Mouse (Mus musculus) limb, embryonic 14.5 days (tissue): ENCODE data around the gene Lcmt1. TPM values are rescaled to one million over a fixed set of nuclear protein-coding genes. Genes with fewer than 3 reads are reported as not detected.

ENCODE experiments used
- ATAC-seq: fragments of 200-750 bp; cut with Nextera tagmentation; 2 replicates; pipeline ENCODE4 v1.8.0; 2017; ENCODE audit warnings: low read depth, moderate number of reproducible peaks, moderate TSS enrichment; ENCODE audit not compliant: low FRiP score
- DNase-seq: peaks from one replicate; pipeline ENCODE4 v3.0.0-alpha.2; 2015; ENCODE audit warnings: low spot score
- H3K27ac ChIP-seq: fragments of 300-500 bp; sonication (generic); replicated peaks from 2 replicates; pipeline ENCODE4 v1.5.1; 2014; ENCODE audit warnings: low read depth, mild to moderate bottlenecking, low read length, moderate library complexity, mixed read lengths
- H3K27me3 ChIP-seq: fragments of 300-500 bp; sonication (generic); 2 replicates; pipeline ENCODE4 v1.6.1; 2014; ENCODE audit warnings: low read length, mixed read lengths; ENCODE audit not compliant: control insufficient read depth, insufficient read depth
- H3K36me3 ChIP-seq: fragments of 300-500 bp; sonication (generic); 2 replicates; pipeline ENCODE4 v1.6.1; 2014; ENCODE audit warnings: mild to moderate bottlenecking, low read length, moderate library complexity, mixed read lengths; ENCODE audit not compliant: control insufficient read depth, insufficient read depth
- H3K4me1 ChIP-seq: fragments of 300-500 bp; sonication (generic); 2 replicates; pipeline ENCODE4 v1.6.1; 2014; ENCODE audit warnings: antibody characterized with exemption, low read length, mixed read lengths; ENCODE audit not compliant: control insufficient read depth, insufficient read depth
- H3K4me2 ChIP-seq: fragments of 300-500 bp; sonication (generic); replicated peaks from 2 replicates; pipeline ENCODE4 v1.6.1; 2014; ENCODE audit warnings: low read depth, mild to moderate bottlenecking, low read length, moderate library complexity; ENCODE audit not compliant: severe bottlenecking
- H3K4me3 ChIP-seq: fragments of 300-500 bp; sonication (generic); replicated peaks from 2 replicates; pipeline ENCODE4 v1.5.1; 2014; ENCODE audit warnings: low read length
- H3K9ac ChIP-seq: fragments of 300-500 bp; sonication (generic); 2 replicates; pipeline ENCODE4 v1.6.1; 2014; ENCODE audit warnings: mild to moderate bottlenecking, low read depth, low read length, moderate library complexity; ENCODE audit not compliant: severe bottlenecking
- H3K9me3 ChIP-seq: fragments of 300-500 bp; sonication (generic); 2 replicates; pipeline ENCODE4 v1.6.1; 2016; ENCODE audit warnings: low read length; ENCODE audit not compliant: control insufficient read depth
- POLR2A ChIP-seq: fragments of 200-500 bp; IDR thresholded peaks from 2 replicates; pipeline ENCODE4 v1.8.0; 2012; ENCODE audit warnings: inconsistent platforms, mild to moderate bottlenecking, moderate library complexity, borderline replicate concordance; ENCODE audit not compliant: insufficient read depth, insufficient read length; ENCODE audit errors: extremely low read depth
- WGBS: fragments of 180-500 bp; shearing (Covaris S2); extraction: QIAGEN DNeasy Blood & Tissue Kit; methylation state at CpG from one replicate; pipeline ENCODE4 v1.1.7; 2014; 5-methylcytosine and 5-hydroxymethylcytosine counted together
- polyA plus RNA-seq, 2 experiments: library from polyadenylated mRNA; depleted of rRNA in 1 of 2; stranded (reverse) in 1 of 2; unstranded in 1 of 2; fragments of >200 nt; fragmentation: Nextera tagmentation in 1 of 2; extraction: Ambion mirVana in 1 of 2; gene quantifications; 2 replicates each; pipeline versions ENCODE4 v1.2.1 to v1.2.3; 2012 to 2014

The Lcmt1 gene
- polyA plus RNA-seq, 2 experiments = 35.2 to 44.2 TPM

DNA sequence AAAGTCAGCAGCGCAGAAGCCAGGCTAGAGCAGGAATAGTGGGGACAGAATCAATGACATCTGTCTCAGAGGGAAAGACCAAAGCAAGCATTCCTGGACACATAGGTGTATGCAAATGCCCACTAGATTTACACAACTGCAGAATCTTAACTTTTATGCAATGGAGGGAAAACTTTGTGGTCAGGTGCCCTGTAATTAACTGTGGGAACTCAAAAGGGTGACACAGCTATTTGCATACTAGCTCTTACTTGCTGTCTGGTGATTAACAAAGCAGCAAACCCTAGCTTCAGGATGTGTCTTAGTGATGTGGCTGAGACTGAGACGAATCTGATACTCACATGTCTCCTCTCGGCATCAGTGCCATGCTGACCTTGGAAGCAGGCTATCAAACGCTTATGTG lies 42.7 kb upstream of the Lcmt1 start:
- no peak for ATAC-seq

GRCm38 (mm10) chr7:123327909-123328308 lies 41.7 kb upstream of the Lcmt1 start:
- no peak for TF ChIP-seq POLR2A
- peaks cover 38% of the 10 kb centered on the region for H3K36me3 ChIP-seq

More for the DNA sequence above, 42.7 kb upstream of the Lcmt1 start:
- Histone ChIP-seq H3K9me3 (no peaks in the 10 kb centered on the region), H3K9ac (no peak overlapping the region), H3K27ac (no peak overlapping the region), H3K4me3 (no peak overlapping the region), H3K36me3 (peaks cover 38% of the 10 kb centered on the region), H3K4me2 (no peak overlapping the region), H3K27me3 (no peaks in the 10 kb centered on the region), H3K4me1 (peaks cover 3% of the 10 kb centered on the region)
- no peak for TF ChIP-seq POLR2A
- no peak for DNase-seq
- WGBS = 79% methylated on average over 4 of the region's 4 CpGs

GRCm38 (mm10) chr7:123330506-123330905 lies 39.1 kb upstream of the Lcmt1 start:
- Histone ChIP-seq H3K4me3 (no peak overlapping the region), H3K9me3 (no peaks in the 10 kb centered on the region), H3K4me2 (no peak overlapping the region), H3K27ac (no peak overlapping the region), H3K36me3 (peaks cover 26% of the 10 kb centered on the region), H3K4me1 (peaks cover 3% of the 10 kb centered on the region), H3K27me3 (no peaks in the 10 kb centered on the region), H3K9ac (no peak overlapping the region)
- ATAC-seq = no peak; the same call in 1 of the 2 replicates
- 77% methylated on average over 9 of the region's 9 CpGs for WGBS
- DNase-seq = no peak
- no peak for TF ChIP-seq POLR2A

More at GRCm38 (mm10) chr7:123327909-123328308, 41.7 kb upstream of the Lcmt1 start:
- no peak for DNase-seq
- Histone ChIP-seq H3K4me2 (no peak overlapping the region), H3K9me3 (no peaks in the 10 kb centered on the region), H3K4me1 (peaks cover 3% of the 10 kb centered on the region), H3K9ac (no peak overlapping the region), H3K4me3 (no peak overlapping the region), H3K27me3 (no peaks in the 10 kb centered on the region), H3K27ac (no peak overlapping the region)
- ATAC-seq = no peak
- WGBS = 46% methylated on average over 4 of the region's 4 CpGs

DNA sequence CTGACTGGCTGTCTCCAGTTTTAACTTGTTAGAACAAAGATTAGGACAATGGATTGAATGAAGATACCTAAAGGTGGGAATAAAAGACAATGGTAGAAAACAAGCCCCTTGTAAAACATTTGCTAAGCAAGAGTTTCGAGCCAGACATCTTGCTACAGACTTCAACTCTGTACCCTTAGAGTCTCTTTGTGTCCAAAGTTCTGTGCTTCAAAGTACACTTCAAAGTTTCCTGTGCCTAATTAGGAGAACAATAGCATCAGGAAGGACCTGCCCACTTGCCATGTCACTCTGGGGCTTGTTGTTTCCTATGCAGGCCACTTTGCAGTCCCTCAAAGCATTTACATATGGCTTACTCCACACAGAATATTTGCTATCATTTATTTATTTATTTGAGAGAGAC lies 33.3 kb upstream of the Lcmt1 start:
- H3K27ac ChIP-seq = no peak overlapping the region
- ATAC-seq = no peak
- H3K4me1 ChIP-seq = 0 out of 2 replicates have a peak, but pooled peaks cover 3% of the 10 kb centered on the region
- peaks cover 3% of the 10 kb centered on the region; the same call in 1 of the 2 replicates for H3K36me3 ChIP-seq
- H3K27me3 ChIP-seq = no peaks in the 10 kb centered on the region
- DNase-seq = no peak
- TF ChIP-seq POLR2A = no peak
- WGBS = 78% methylated on average over 1 of the region's 1 CpGs
- H3K9me3 ChIP-seq = no peaks in the 10 kb centered on the region
- H3K4me3 ChIP-seq = no peak overlapping the region
- H3K9ac ChIP-seq = no peak overlapping the region
- H3K4me2 ChIP-seq = no peak overlapping the region

DNA sequence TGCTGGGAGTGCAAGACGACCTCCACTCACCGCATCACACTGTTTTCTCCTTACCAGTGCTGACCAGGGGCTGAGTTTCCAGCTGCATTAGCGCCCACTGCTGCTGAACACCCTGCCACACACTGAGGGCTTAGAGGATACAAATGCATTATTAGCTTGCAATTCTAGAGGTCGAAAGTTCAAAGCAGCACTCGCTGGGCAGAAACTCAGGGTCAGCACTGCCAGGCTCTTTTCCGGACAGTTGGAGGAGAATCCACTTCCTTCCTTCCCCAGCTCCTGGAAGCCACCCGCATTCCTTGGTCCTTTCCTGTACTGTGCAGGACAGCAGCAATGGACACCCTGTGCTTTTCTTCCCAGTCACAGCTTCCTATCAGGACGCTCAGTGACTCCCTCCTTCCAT lies 31.2 kb upstream of the Lcmt1 start:
- peaks cover under 1% of the 10 kb centered on the region; the same call in 1 of the 2 replicates for H3K36me3 ChIP-seq
- no peaks in the 10 kb centered on the region for H3K9me3 ChIP-seq
- no peak overlapping the region for H3K27ac ChIP-seq
- ATAC-seq = no peak
- no peak for DNase-seq
- H3K9ac ChIP-seq = no peak overlapping the region
- no peak overlapping the region for H3K4me3 ChIP-seq
- H3K4me1 ChIP-seq = 0 out of 2 replicates have a peak, but pooled peaks cover 3% of the 10 kb centered on the region
- H3K4me2 ChIP-seq = no peak overlapping the region
- no peaks in the 10 kb centered on the region for H3K27me3 ChIP-seq
- 55% methylated on average over 8 of the region's 8 CpGs for WGBS
- no peak for TF ChIP-seq POLR2A
